Mouse (Mus musculus): Measurements from ENCODE around the gene Chaf1a. TPM values are rescaled to one million over a fixed set of nuclear protein-coding genes. Genes with fewer than 3 reads are reported as not detected.

The Chaf1a gene
- polyA plus RNA-seq, 2 experiments: 18.4 to 25.1 TPM

GRCm38 (mm10) chr17:56016793-56017785, 23.1 kb upstream of the Chaf1a start:
- H3K36me3 ChIP-seq (ENCODE audit: control insufficient read depth, insufficient read depth, low read length): peaks cover 75% of the 10 kb centered on the region
- no peak overlapping the region for H3K27ac ChIP-seq (replicated peaks; ENCODE audit: low read depth, low read length)
- ATAC-seq (ENCODE audit: low FRiP score, low read depth) (no peak), DNase-seq (ENCODE audit: low spot score) (no peak)
- TF ChIP-seq POLR2A (IDR thresholded peaks at IDR 0.05; ENCODE audit: borderline replicate concordance, extremely low read depth, insufficient read depth, insufficient read length): no peak
- no peaks in the 10 kb centered on the region for H3K4me1 ChIP-seq (ENCODE audit: control insufficient read depth, insufficient read depth, low read length)
- no peaks in the 10 kb centered on the region for H3K9me3 ChIP-seq (ENCODE audit: control insufficient read depth, low read length)
- H3K27me3 ChIP-seq (ENCODE audit: control insufficient read depth, insufficient read depth, low read length): no peaks in the 10 kb centered on the region
- whole genome bisulfite sequencing: 83% methylated on average over 15 of the region's 15 CpGs
- H3K9ac ChIP-seq (ENCODE audit: low read depth, low read length, severe bottlenecking): no peak overlapping the region
- no peak overlapping the region for H3K4me3 ChIP-seq (replicated peaks; ENCODE audit: low read length)
- H3K4me2 ChIP-seq (replicated peaks; ENCODE audit: low read depth, low read length, severe bottlenecking): no peak overlapping the region

- TF ChIP-seq POLR2A (IDR thresholded peaks at IDR 0.05; ENCODE audit: borderline replicate concordance, extremely low read depth, insufficient read depth, insufficient read length): no peak
- no peaks in the 10 kb centered on the region for H3K9me3 ChIP-seq (ENCODE audit: control insufficient read depth, low read length)
- H3K27ac ChIP-seq (replicated peaks; ENCODE audit: low read depth, low read length): no peak overlapping the region
- ATAC-seq (ENCODE audit: low FRiP score, low read depth) (no peak), DNase-seq (ENCODE audit: low spot score) (no peak)
- H3K4me2 ChIP-seq (replicated peaks; ENCODE audit: low read depth, low read length, severe bottlenecking): no peak overlapping the region
- H3K4me1 ChIP-seq (ENCODE audit: control insufficient read depth, insufficient read depth, low read length): no peaks in the 10 kb centered on the region
- no peaks in the 10 kb centered on the region for H3K27me3 ChIP-seq (ENCODE audit: control insufficient read depth, insufficient read depth, low read length)
- no peak overlapping the region for H3K9ac ChIP-seq (ENCODE audit: low read depth, low read length, severe bottlenecking)
- H3K36me3 ChIP-seq (ENCODE audit: control insufficient read depth, insufficient read depth, low read length): peaks cover 73% of the 10 kb centered on the region
- 88% methylated on average over 7 of the region's 7 CpGs for WGBS
- no peak overlapping the region for H3K4me3 ChIP-seq (replicated peaks; ENCODE audit: low read length)
These were observed 22.4 kb upstream of the Chaf1a start for GRCm38 (mm10) chr17:56017848-56018247.

DNA sequence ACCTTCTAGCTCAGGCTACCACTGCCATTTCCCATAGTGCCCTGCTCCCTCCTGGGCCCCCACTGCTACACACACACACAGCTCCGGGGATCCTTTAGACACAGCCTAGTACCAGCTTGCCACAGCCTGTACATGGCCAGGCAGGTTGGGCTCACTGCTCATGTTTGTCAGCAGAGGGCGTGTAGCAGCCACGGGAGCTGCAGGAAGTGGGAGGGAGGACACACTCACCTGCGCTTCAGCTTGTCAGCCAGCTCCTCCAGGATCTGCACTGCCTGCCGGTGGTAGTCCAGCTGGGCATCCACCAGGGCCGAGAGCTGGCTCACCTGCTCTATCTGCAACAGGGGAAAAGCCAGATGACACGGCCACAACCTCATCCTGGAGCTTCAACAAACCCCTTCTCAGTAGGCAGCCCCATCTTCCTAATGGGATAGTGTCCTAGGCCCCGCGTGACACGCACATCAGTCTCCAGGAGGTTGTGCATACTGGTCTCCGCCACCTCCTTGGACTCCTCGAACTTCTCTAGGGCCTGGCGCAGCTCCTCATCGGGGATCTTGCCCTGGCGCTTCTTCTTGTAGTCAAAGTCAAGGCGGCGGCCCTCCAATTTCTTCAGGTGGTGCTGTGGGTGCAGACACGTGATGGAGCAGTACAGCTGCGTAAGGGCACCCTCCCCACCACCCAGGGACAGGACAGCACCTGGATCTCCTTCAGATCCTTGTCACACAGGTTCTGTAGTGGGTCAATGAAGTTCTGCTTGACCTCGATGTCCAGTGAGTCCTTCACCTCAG, 21.7 kb upstream of the Chaf1a start:
- no peak for ATAC-seq (ENCODE audit: low FRiP score, low read depth)
- peaks cover 70% of the 10 kb centered on the region for H3K36me3 ChIP-seq (ENCODE audit: control insufficient read depth, insufficient read depth, low read length)
- no peak for TF ChIP-seq POLR2A (IDR thresholded peaks at IDR 0.05; ENCODE audit: borderline replicate concordance, extremely low read depth, insufficient read depth, insufficient read length)
- H3K9me3 ChIP-seq (ENCODE audit: control insufficient read depth, low read length): no peaks in the 10 kb centered on the region
- no peak overlapping the region for H3K27ac ChIP-seq (replicated peaks; ENCODE audit: low read depth, low read length)
- H3K4me3 ChIP-seq (replicated peaks; ENCODE audit: low read length): no peak overlapping the region
- 71% methylated on average over 20 of the region's 20 CpGs for WGBS
- H3K27me3 ChIP-seq (ENCODE audit: control insufficient read depth, insufficient read depth, low read length): no peaks in the 10 kb centered on the region
- H3K4me1 ChIP-seq (ENCODE audit: control insufficient read depth, insufficient read depth, low read length): no peaks in the 10 kb centered on the region
- no peak overlapping the region for H3K4me2 ChIP-seq (replicated peaks; ENCODE audit: low read depth, low read length, severe bottlenecking)
- DNase-seq (ENCODE audit: low spot score): no peak
- H3K9ac ChIP-seq (ENCODE audit: low read depth, low read length, severe bottlenecking): no peak overlapping the region

GRCm38 (mm10) chr17:56020400-56021084, 19.7 kb upstream of the Chaf1a start:
- Histone ChIP-seq H3K9me3 (ENCODE audit: control insufficient read depth, low read length) (no peaks in the 10 kb centered on the region), H3K27ac (replicated peaks; ENCODE audit: low read depth, low read length) (no peak overlapping the region), H3K4me3 (replicated peaks; ENCODE audit: low read length) (no peak overlapping the region), H3K27me3 (ENCODE audit: control insufficient read depth, insufficient read depth, low read length) (no peaks in the 10 kb centered on the region), H3K4me1 (ENCODE audit: control insufficient read depth, insufficient read depth, low read length) (no peaks in the 10 kb centered on the region), H3K9ac (ENCODE audit: low read depth, low read length, severe bottlenecking) (no peak overlapping the region), H3K36me3 (ENCODE audit: control insufficient read depth, insufficient read depth, low read length) (peaks cover 63% of the 10 kb centered on the region), H3K4me2 (replicated peaks; ENCODE audit: low read depth, low read length, severe bottlenecking) (no peak overlapping the region)
- TF ChIP-seq POLR2A (IDR thresholded peaks at IDR 0.05; ENCODE audit: borderline replicate concordance, extremely low read depth, insufficient read depth, insufficient read length): no peak
- no peak for ATAC-seq (ENCODE audit: low FRiP score, low read depth)
- 95% methylated on average over 6 of the region's 6 CpGs for WGBS
- no peak for DNase-seq (ENCODE audit: low spot score)
